Mouse (Mus musculus): Measurements from ENCODE around the gene Mier3. TPM values are rescaled to one million over a fixed set of nuclear protein-coding genes. Genes with fewer than 3 reads are reported as not detected.

Gene Mier3
- 12.9 and 18.4 TPM in 2 replicates for polyA plus RNA-seq (2015; fragmentation: Nextera tagmentation; extraction: Ambion mirVana)

GRCm38 (mm10) chr13:111680679-111681078 lies at the start of gene Mier3:
TSS of gene Mier3 (plus strand) at chr13:111680979.
- no peaks in the 10 kb centered on the region for H3K27me3 ChIP-seq
- 74% methylated on average over 4 of the region's 4 CpGs for WGBS (ENCODE audit: insufficient replicate concordance)
- no peak within 1 kb of the TSS for H3K4me3 ChIP-seq (replicated peaks)
- H3K27ac ChIP-seq, result no peak within 1 kb of the TSS
- H3K9me3 ChIP-seq (replicated peaks), result no peaks in the 10 kb centered on the region
- ATAC-seq (ENCODE audit: low read depth) (no peak), DNase-seq (no peak)
- H3K4me1 ChIP-seq (replicated peaks), result peaks cover 30% of the 10 kb centered on the region
- H3K36me3 ChIP-seq, result no peaks in the 10 kb centered on the region
- no peak within 1 kb of the TSS for H3K9ac ChIP-seq
- no peak within 1 kb of the TSS for H3K4me2 ChIP-seq

- Histone ChIP-seq H3K4me1 (replicated peaks) (peaks cover 15% of the 10 kb centered on the region), H3K9me3 (replicated peaks) (0 out of 2 replicates have a peak, but pooled peaks cover 7% of the 10 kb centered on the region), H3K4me3 (replicated peaks) (0 out of 2 replicates have a peak overlapping the region, but pooled peaks have one; percentile 16), H3K4me2 (peak overlapping the region; percentile 43), H3K27me3 (no peaks in the 10 kb centered on the region), H3K36me3 (no peaks in the 10 kb centered on the region), H3K27ac (no peak overlapping the region), H3K9ac (peak overlapping the region; percentile 42; the same call in 1 of the 2 replicates)
- ATAC-seq (ENCODE audit: low read depth) (peak; percentile 81), DNase-seq (no peak)
- WGBS (ENCODE audit: insufficient replicate concordance), result 20% methylated on average over 16 of the region's 16 CpGs
These were observed 46.3 kb upstream of the Mier3 start for GRCm38 (mm10) chr13:111634163-111635160.

GRCm38 (mm10) chr13:111640319-111640718 lies 40.5 kb upstream of the Mier3 start:
- Histone ChIP-seq H3K36me3 (no peaks in the 10 kb centered on the region), H3K4me3 (replicated peaks) (no peak overlapping the region), H3K9me3 (replicated peaks) (0 out of 2 replicates have a peak, but pooled peaks cover 7% of the 10 kb centered on the region), H3K27me3 (no peaks in the 10 kb centered on the region), H3K9ac (no peak overlapping the region), H3K27ac (no peak overlapping the region), H3K4me1 (replicated peaks) (peaks cover 15% of the 10 kb centered on the region), H3K4me2 (no peak overlapping the region)
- DNase-seq (no peak), ATAC-seq (ENCODE audit: low read depth) (no peak)
- 8% methylated on average over 6 of the region's 6 CpGs for WGBS (ENCODE audit: insufficient replicate concordance)

GRCm38 (mm10) chr13:111643636-111644035 lies 37.1 kb upstream of the Mier3 start:
- 58% methylated on average over 2 of the region's 2 CpGs for WGBS (ENCODE audit: insufficient replicate concordance)

GRCm38 (mm10) chr13:111646204-111646603 lies 34.6 kb upstream of the Mier3 start:
- Histone ChIP-seq H3K4me1 (replicated peaks) (no peaks in the 10 kb centered on the region), H3K36me3 (no peaks in the 10 kb centered on the region), H3K27ac (no peak overlapping the region), H3K9ac (no peak overlapping the region), H3K4me2 (no peak overlapping the region), H3K27me3 (no peaks in the 10 kb centered on the region), H3K4me3 (replicated peaks) (no peak overlapping the region), H3K9me3 (replicated peaks) (0 out of 2 replicates have a peak, but pooled peaks cover 5% of the 10 kb centered on the region)
- WGBS (ENCODE audit: insufficient replicate concordance), result 35% methylated on average over 9 of the region's 9 CpGs
- DNase-seq (no peak), ATAC-seq (ENCODE audit: low read depth) (no peak)

More at GRCm38 (mm10) chr13:111643636-111644035, 37.1 kb upstream of the Mier3 start:
- H3K4me3 ChIP-seq (replicated peaks), result no peak overlapping the region
- H3K27ac ChIP-seq, result no peak overlapping the region
- DNase-seq (no peak), ATAC-seq (ENCODE audit: low read depth) (no peak)
- H3K36me3 ChIP-seq, result no peaks in the 10 kb centered on the region
- peaks cover 11% of the 10 kb centered on the region for H3K4me1 ChIP-seq (replicated peaks)
- no peak overlapping the region for H3K9ac ChIP-seq
- H3K4me2 ChIP-seq, result no peak overlapping the region
- H3K9me3 ChIP-seq (replicated peaks), result no peaks in the 10 kb centered on the region
- H3K27me3 ChIP-seq, result no peaks in the 10 kb centered on the region

GRCm38 (mm10) chr13:111647279-111647678 lies 33.5 kb upstream of the Mier3 start:
- H3K27me3 ChIP-seq, result no peaks in the 10 kb centered on the region
- H3K4me3 ChIP-seq (replicated peaks), result no peak overlapping the region
- no peak for ATAC-seq (ENCODE audit: low read depth)
- H3K36me3 ChIP-seq, result no peaks in the 10 kb centered on the region
- H3K4me2 ChIP-seq, result no peak overlapping the region
- WGBS (ENCODE audit: insufficient replicate concordance), result 69% methylated on average over 4 of the region's 4 CpGs
- H3K27ac ChIP-seq, result no peak overlapping the region
- H3K9ac ChIP-seq, result no peak overlapping the region
- no peak for DNase-seq
- H3K9me3 ChIP-seq (replicated peaks), result 0 out of 2 replicates have a peak, but pooled peaks cover 5% of the 10 kb centered on the region
- 0 out of 2 replicates have a peak, but pooled peaks cover 4% of the 10 kb centered on the region for H3K4me1 ChIP-seq (replicated peaks)

GRCm38 (mm10) chr13:111651020-111651419 lies 29.8 kb upstream of the Mier3 start:
- H3K4me2 ChIP-seq, result no peak overlapping the region
- H3K4me1 ChIP-seq (replicated peaks), result peaks cover 18% of the 10 kb centered on the region
- H3K4me3 ChIP-seq (replicated peaks), result no peak overlapping the region
- no peak overlapping the region for H3K27ac ChIP-seq
- ATAC-seq (ENCODE audit: low read depth), result no peak
- H3K36me3 ChIP-seq, result no peaks in the 10 kb centered on the region
- H3K9ac ChIP-seq, result no peak overlapping the region
- 82% methylated on average over 6 of the region's 6 CpGs for WGBS (ENCODE audit: insufficient replicate concordance)
- H3K27me3 ChIP-seq, result no peaks in the 10 kb centered on the region
- DNase-seq, result no peak
- 0 out of 2 replicates have a peak, but pooled peaks cover 5% of the 10 kb centered on the region for H3K9me3 ChIP-seq (replicated peaks)

- no peak for ATAC-seq (ENCODE audit: low read depth)
- peak overlapping the region; percentile 89 for H3K27ac ChIP-seq
- H3K4me2 ChIP-seq, result peak overlapping the region; percentile 67
These were observed 25.5 kb upstream of the Mier3 start for GRCm38 (mm10) chr13:111655273-111655672.

GRCm38 (mm10) chr13:111655856-111656255 lies 24.9 kb upstream of the Mier3 start:
- Histone ChIP-seq H3K4me2 (peak overlapping the region; percentile 67), H3K36me3 (no peaks in the 10 kb centered on the region), H3K9me3 (replicated peaks) (no peaks in the 10 kb centered on the region), H3K9ac (peak overlapping the region; percentile 48; the same call in 1 of the 2 replicates), H3K4me1 (replicated peaks) (peaks cover 65% of the 10 kb centered on the region), H3K4me3 (replicated peaks) (no peak overlapping the region), H3K27me3 (no peaks in the 10 kb centered on the region), H3K27ac (peak overlapping the region; percentile 89)
- WGBS (ENCODE audit: insufficient replicate concordance), result 14% methylated on average over 2 of the region's 2 CpGs
- DNase-seq (no peak), ATAC-seq (ENCODE audit: low read depth) (no peak)

More at GRCm38 (mm10) chr13:111655273-111655672, 25.5 kb upstream of the Mier3 start:
- DNase-seq, result no peak
- Histone ChIP-seq H3K36me3 (no peaks in the 10 kb centered on the region), H3K9ac (0 out of 2 replicates have a peak overlapping the region, but pooled peaks have one; percentile 48), H3K4me3 (replicated peaks) (no peak overlapping the region), H3K27me3 (no peaks in the 10 kb centered on the region), H3K4me1 (replicated peaks) (peaks cover 61% of the 10 kb centered on the region), H3K9me3 (replicated peaks) (no peaks in the 10 kb centered on the region)
- 67% methylated on average over 4 of the region's 4 CpGs for WGBS (ENCODE audit: insufficient replicate concordance)

- peak overlapping the region; percentile 89 for H3K27ac ChIP-seq
- peak overlapping the region; percentile 48 for H3K9ac ChIP-seq
- DNase-seq, result peak; percentile 68
- H3K4me2 ChIP-seq, result peak overlapping the region; percentile 67
- peak overlapping the region; percentile 35 for H3K4me3 ChIP-seq (replicated peaks)
- 15% methylated on average over 10 of the region's 10 CpGs for WGBS (ENCODE audit: insufficient replicate concordance)
- no peaks in the 10 kb centered on the region for H3K36me3 ChIP-seq
- ATAC-seq (ENCODE audit: low read depth), result peak; percentile 88
- no peaks in the 10 kb centered on the region for H3K9me3 ChIP-seq (replicated peaks)
- H3K27me3 ChIP-seq, result no peaks in the 10 kb centered on the region
- H3K4me1 ChIP-seq (replicated peaks), result peaks cover 65% of the 10 kb centered on the region
These were observed 24.5 kb upstream of the Mier3 start for GRCm38 (mm10) chr13:111656309-111656708.

GRCm38 (mm10) chr13:111656769-111657168 lies 24.0 kb upstream of the Mier3 start:
- DNase-seq (peak; percentile 76), ATAC-seq (ENCODE audit: low read depth) (peak; percentile 92)
- H3K4me2 ChIP-seq, result peak overlapping the region; percentile 67
- peak overlapping the region; percentile 35 for H3K4me3 ChIP-seq (replicated peaks)
- H3K27ac ChIP-seq, result peak overlapping the region; percentile 89
- peak overlapping the region; percentile 48; the same call in 1 of the 2 replicates for H3K9ac ChIP-seq
- H3K27me3 ChIP-seq, result no peaks in the 10 kb centered on the region
- 14% methylated on average over 3 of the region's 3 CpGs for WGBS (ENCODE audit: insufficient replicate concordance)
- peaks cover 65% of the 10 kb centered on the region for H3K4me1 ChIP-seq (replicated peaks)
- no peaks in the 10 kb centered on the region for H3K9me3 ChIP-seq (replicated peaks)
- no peaks in the 10 kb centered on the region for H3K36me3 ChIP-seq

All from liver, embryonic 13.5 days (tissue).